Mouse (Mus musculus): ENCODE results near the gene Tlnrd1. TPM values are rescaled to one million over a fixed set of nuclear protein-coding genes. Genes with fewer than 3 reads are reported as not detected.

Gene Tlnrd1
- total and polyA plus RNA-seq, 2 experiments from 2014 or later: 9.1 to 54.0 TPM

GRCm38 (mm10) chr7:83856353-83857207, 27.5 kb downstream of the Tlnrd1 start:
- 78% methylated on average over 9 of the region's 9 CpGs for WGBS

GRCm38 (mm10) chr7:83855203-83855602, 28.9 kb downstream of the Tlnrd1 start:
- Histone ChIP-seq H3K4me2 (ENCODE audit: low read depth, low read length) (no peak overlapping the region), H3K4me1 (ENCODE audit: insufficient read depth, low read length) (peaks cover 5% of the 10 kb centered on the region; the same call in 1 of the 2 replicates), H3K9me3 (ENCODE audit: low read length) (no peaks in the 10 kb centered on the region), H3K27me3 (ENCODE audit: insufficient read depth, low read length) (no peaks in the 10 kb centered on the region), H3K4me3 (ENCODE audit: low read length) (no peak overlapping the region), H3K27ac (no peak overlapping the region), H3K36me3 (ENCODE audit: insufficient read depth, low read length) (no peaks in the 10 kb centered on the region), H3K9ac (replicated peaks; ENCODE audit: low read length) (no peak overlapping the region)
- WGBS: 95% methylated on average over 1 of the region's 1 CpGs
- DNase-seq (ENCODE audit: low spot score) (no peak), ATAC-seq (no peak)
- no peak for TF ChIP-seq CTCF (IDR thresholded peaks at IDR 0.05; ENCODE audit: low read depth)

More at GRCm38 (mm10) chr7:83856353-83857207, 27.5 kb downstream of the Tlnrd1 start:
- H3K9ac ChIP-seq (replicated peaks; ENCODE audit: low read length): no peak overlapping the region
- TF ChIP-seq CTCF (IDR thresholded peaks at IDR 0.05; ENCODE audit: low read depth): no peak
- ATAC-seq (no peak), DNase-seq (ENCODE audit: low spot score) (no peak)
- no peaks in the 10 kb centered on the region for H3K27me3 ChIP-seq (ENCODE audit: insufficient read depth, low read length)
- H3K36me3 ChIP-seq (ENCODE audit: insufficient read depth, low read length): no peaks in the 10 kb centered on the region
- H3K4me3 ChIP-seq (ENCODE audit: low read length): no peak overlapping the region
- no peak overlapping the region for H3K27ac ChIP-seq
- no peaks in the 10 kb centered on the region for H3K9me3 ChIP-seq (ENCODE audit: low read length)
- peaks cover 5% of the 10 kb centered on the region; the same call in 1 of the 2 replicates for H3K4me1 ChIP-seq (ENCODE audit: insufficient read depth, low read length)
- H3K4me2 ChIP-seq (ENCODE audit: low read depth, low read length): no peak overlapping the region

- Histone ChIP-seq H3K9ac (replicated peaks; ENCODE audit: low read length) (no peak overlapping the region), H3K9me3 (ENCODE audit: low read length) (no peaks in the 10 kb centered on the region), H3K36me3 (ENCODE audit: insufficient read depth, low read length) (no peaks in the 10 kb centered on the region), H3K4me1 (ENCODE audit: insufficient read depth, low read length) (peaks cover 5% of the 10 kb centered on the region; the same call in 1 of the 2 replicates), H3K27ac (no peak overlapping the region), H3K4me2 (ENCODE audit: low read depth, low read length) (no peak overlapping the region), H3K4me3 (ENCODE audit: low read length) (no peak overlapping the region), H3K27me3 (ENCODE audit: insufficient read depth, low read length) (no peaks in the 10 kb centered on the region)
- WGBS: 52% methylated on average over 5 of the region's 5 CpGs
- no peak for TF ChIP-seq CTCF (IDR thresholded peaks at IDR 0.05; ENCODE audit: low read depth)
- ATAC-seq (peak; percentile 71; the same call in 1 of the 2 replicates), DNase-seq (ENCODE audit: low spot score) (no peak)
Measured at GRCm38 (mm10) chr7:83852381-83853380, 31.4 kb downstream of the Tlnrd1 start.

GRCm38 (mm10) chr7:83851569-83852380, 32.3 kb downstream of the Tlnrd1 start:
- 53% methylated on average over 5 of the region's 5 CpGs for WGBS
- no peak for TF ChIP-seq CTCF (IDR thresholded peaks at IDR 0.05; ENCODE audit: low read depth)
- Histone ChIP-seq H3K4me2 (ENCODE audit: low read depth, low read length) (no peak overlapping the region), H3K4me1 (ENCODE audit: insufficient read depth, low read length) (peaks cover 5% of the 10 kb centered on the region; the same call in 1 of the 2 replicates), H3K4me3 (ENCODE audit: low read length) (no peak overlapping the region), H3K9me3 (ENCODE audit: low read length) (no peaks in the 10 kb centered on the region), H3K36me3 (ENCODE audit: insufficient read depth, low read length) (no peaks in the 10 kb centered on the region), H3K27ac (no peak overlapping the region), H3K27me3 (ENCODE audit: insufficient read depth, low read length) (no peaks in the 10 kb centered on the region), H3K9ac (replicated peaks; ENCODE audit: low read length) (no peak overlapping the region)
- DNase-seq (ENCODE audit: low spot score) (no peak), ATAC-seq (peak; percentile 58; the same call in 1 of the 2 replicates)

- no peak overlapping the region for H3K4me3 ChIP-seq (ENCODE audit: low read length)
- H3K9me3 ChIP-seq (ENCODE audit: low read length): no peaks in the 10 kb centered on the region
- no peaks in the 10 kb centered on the region for H3K36me3 ChIP-seq (ENCODE audit: insufficient read depth, low read length)
- DNase-seq (ENCODE audit: low spot score): no peak
- no peak overlapping the region for H3K27ac ChIP-seq
- WGBS: 72% methylated on average over 4 of the region's 5 CpGs
- no peaks in the 10 kb centered on the region for H3K27me3 ChIP-seq (ENCODE audit: insufficient read depth, low read length)
- no peak overlapping the region for H3K4me2 ChIP-seq (ENCODE audit: low read depth, low read length)
- H3K4me1 ChIP-seq (ENCODE audit: insufficient read depth, low read length): peaks cover 5% of the 10 kb centered on the region; the same call in 1 of the 2 replicates
- no peak overlapping the region for H3K9ac ChIP-seq (replicated peaks; ENCODE audit: low read length)
- TF ChIP-seq CTCF (IDR thresholded peaks at IDR 0.05; ENCODE audit: low read depth): no peak
- ATAC-seq: no peak
Measured at GRCm38 (mm10) chr7:83847187-83848075, 36.7 kb downstream of the Tlnrd1 start.
